Mouse (Mus musculus): ENCODE data around the gene Dlg4. TPM values are rescaled to one million over a fixed set of nuclear protein-coding genes. Genes with fewer than 3 reads are reported as not detected.
"Not testable (repeated sequence)": the region's sequence is repeated elsewhere in the genome, so short reads cannot be mapped to it uniquely, and the experiment has no call there.

The Dlg4 gene
- polyA plus RNA-seq, 1 experiment from 2014 or later: 4.7 TPM

DNA sequence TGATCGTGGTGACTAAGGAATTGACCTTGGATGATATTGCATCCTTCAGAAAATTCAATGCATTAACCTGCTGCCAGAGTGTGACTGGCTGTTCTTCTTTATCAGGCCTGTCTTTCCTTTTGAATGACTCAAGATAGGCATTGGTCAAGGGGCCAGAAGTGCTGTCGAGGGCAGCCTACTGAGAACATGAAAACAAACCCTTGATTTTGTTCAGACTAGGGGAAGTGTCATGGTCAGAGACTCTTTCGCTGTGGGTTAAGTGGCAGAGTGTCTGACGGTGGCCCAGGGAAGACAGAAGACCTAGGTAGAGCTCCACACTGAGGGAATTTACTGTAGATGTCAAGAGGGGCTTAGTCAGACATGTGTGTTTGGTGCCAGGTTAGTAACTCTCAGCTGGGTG lies 50.0 kb downstream of the Dlg4 start:
- Histone ChIP-seq H3K36me3 (ENCODE audit: control insufficient read depth, insufficient read depth) (no peaks in the 10 kb centered on the region), H3K4me3 (ENCODE audit: low read length) (no peak overlapping the region), H3K4me2 (ENCODE audit: low read depth, low read length) (no peak overlapping the region), H3K4me1 (ENCODE audit: control insufficient read depth, insufficient read depth, low read length) (no peaks in the 10 kb centered on the region), H3K27ac (ENCODE audit: low read length) (no peak overlapping the region), H3K27me3 (ENCODE audit: control insufficient read depth, insufficient read depth, low read length) (no peaks in the 10 kb centered on the region), H3K9ac (ENCODE audit: low read length) (no peak overlapping the region), H3K9me3 (replicated peaks; ENCODE audit: control insufficient read depth, low read length) (no peaks in the 10 kb centered on the region; the same call in 1 of the 2 replicates)
- no peak for ATAC-seq (replicated peaks; ENCODE audit: extremely low read depth, insufficient read depth, low FRiP score)
- 40% methylated on average over 4 of the region's 4 CpGs for WGBS

DNA sequence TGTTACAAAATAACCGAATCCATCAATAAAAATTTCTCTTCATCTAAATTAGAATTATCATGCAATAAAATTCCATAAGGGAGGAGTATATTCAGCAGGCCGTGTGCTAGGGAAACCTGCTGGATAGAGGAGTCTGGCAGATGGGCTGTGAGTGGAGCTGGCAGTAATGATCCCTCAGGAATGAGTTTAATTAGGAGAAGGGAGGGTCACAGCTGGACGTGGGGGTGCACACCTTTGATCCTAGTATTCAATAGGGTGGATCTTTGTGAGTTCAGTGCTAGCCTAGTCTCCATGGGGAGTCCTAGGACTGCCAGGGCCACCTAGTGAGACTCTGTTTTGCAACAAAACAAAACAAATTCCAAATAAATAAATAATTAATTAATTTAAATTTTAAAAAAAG lies 51.5 kb downstream of the Dlg4 start:
- Histone ChIP-seq H3K4me1 (ENCODE audit: control insufficient read depth, insufficient read depth, low read length) (no peaks in the 10 kb centered on the region), H3K4me3 (ENCODE audit: low read length) (no peak overlapping the region), H3K9ac (ENCODE audit: low read length) (no peak overlapping the region), H3K36me3 (ENCODE audit: control insufficient read depth, insufficient read depth) (no peaks in the 10 kb centered on the region), H3K9me3 (replicated peaks; ENCODE audit: control insufficient read depth, low read length) (no peaks in the 10 kb centered on the region; the same call in 1 of the 2 replicates), H3K27me3 (ENCODE audit: control insufficient read depth, insufficient read depth, low read length) (no peaks in the 10 kb centered on the region), H3K4me2 (ENCODE audit: low read depth, low read length) (no peak overlapping the region), H3K27ac (ENCODE audit: low read length) (no peak overlapping the region)
- no peak for ATAC-seq (replicated peaks; ENCODE audit: extremely low read depth, insufficient read depth, low FRiP score)
- WGBS: 65% methylated on average over 3 of the region's 3 CpGs

DNA sequence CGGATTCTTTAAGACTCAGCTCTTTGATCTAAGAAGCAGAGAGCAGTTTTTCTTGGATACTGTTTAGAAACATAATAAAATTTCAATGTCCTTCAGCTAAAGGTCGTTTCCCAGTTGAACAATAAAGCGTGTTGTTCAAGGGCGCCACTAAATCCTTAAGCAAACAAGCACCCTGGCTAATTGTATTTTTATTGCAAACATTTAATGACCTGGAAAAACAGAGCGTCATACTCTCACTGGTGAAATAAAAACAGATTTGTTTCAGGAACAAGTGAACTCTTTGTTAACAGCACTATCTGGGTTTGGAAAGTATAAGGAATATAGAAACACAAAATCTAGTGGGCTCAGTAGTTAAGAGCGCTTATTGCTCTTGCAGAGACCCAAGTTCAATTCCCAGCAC lies 53.3 kb downstream of the Dlg4 start:
- H3K9me3 ChIP-seq (replicated peaks; ENCODE audit: control insufficient read depth, low read length): no peaks in the 10 kb centered on the region
- WGBS: 66% methylated on average over 6 of the region's 6 CpGs
- no peaks in the 10 kb centered on the region for H3K4me1 ChIP-seq (ENCODE audit: control insufficient read depth, insufficient read depth, low read length)
- ATAC-seq (replicated peaks; ENCODE audit: extremely low read depth, insufficient read depth, low FRiP score): no peak
- no peak overlapping the region for H3K4me2 ChIP-seq (ENCODE audit: low read depth, low read length)
- H3K4me3 ChIP-seq (ENCODE audit: low read length): no peak overlapping the region
- H3K27me3 ChIP-seq (ENCODE audit: control insufficient read depth, insufficient read depth, low read length): no peaks in the 10 kb centered on the region
- H3K9ac ChIP-seq (ENCODE audit: low read length): no peak overlapping the region
- H3K27ac ChIP-seq (ENCODE audit: low read length): no peak overlapping the region
- no peaks in the 10 kb centered on the region for H3K36me3 ChIP-seq (ENCODE audit: control insufficient read depth, insufficient read depth)

DNA sequence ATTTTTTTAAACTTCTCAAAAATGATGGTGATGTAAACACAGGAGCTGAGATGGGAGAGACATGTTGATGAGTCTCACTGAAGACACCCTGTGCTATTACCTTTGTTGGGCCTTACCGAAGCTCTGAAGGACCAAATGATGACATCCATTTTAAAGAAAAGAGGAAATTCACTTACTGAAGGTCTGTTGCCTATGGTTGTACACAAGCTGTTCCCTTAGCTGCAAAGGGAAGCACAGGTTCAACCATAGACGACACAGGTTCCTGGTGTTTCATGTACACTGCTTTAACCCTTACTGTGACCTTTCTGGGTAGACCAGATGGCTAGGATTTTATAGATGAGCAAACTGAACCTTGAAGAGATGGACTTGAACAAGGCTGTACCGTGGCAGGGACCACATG lies 53.9 kb downstream of the Dlg4 start:
- H3K36me3 ChIP-seq (ENCODE audit: control insufficient read depth, insufficient read depth); H3K9me3 ChIP-seq (replicated peaks; ENCODE audit: control insufficient read depth, low read length); H3K4me3 ChIP-seq (ENCODE audit: low read length); H3K4me1 ChIP-seq (ENCODE audit: control insufficient read depth, insufficient read depth, low read length); H3K9ac ChIP-seq (ENCODE audit: low read length); H3K27ac ChIP-seq (ENCODE audit: low read length); H3K27me3 ChIP-seq (ENCODE audit: control insufficient read depth, insufficient read depth, low read length); ATAC-seq (replicated peaks; ENCODE audit: extremely low read depth, insufficient read depth, low FRiP score); H3K4me2 ChIP-seq (ENCODE audit: low read depth, low read length): not testable (repeated sequence)
- 74% methylated on average over 3 of the region's 3 CpGs for WGBS

DNA sequence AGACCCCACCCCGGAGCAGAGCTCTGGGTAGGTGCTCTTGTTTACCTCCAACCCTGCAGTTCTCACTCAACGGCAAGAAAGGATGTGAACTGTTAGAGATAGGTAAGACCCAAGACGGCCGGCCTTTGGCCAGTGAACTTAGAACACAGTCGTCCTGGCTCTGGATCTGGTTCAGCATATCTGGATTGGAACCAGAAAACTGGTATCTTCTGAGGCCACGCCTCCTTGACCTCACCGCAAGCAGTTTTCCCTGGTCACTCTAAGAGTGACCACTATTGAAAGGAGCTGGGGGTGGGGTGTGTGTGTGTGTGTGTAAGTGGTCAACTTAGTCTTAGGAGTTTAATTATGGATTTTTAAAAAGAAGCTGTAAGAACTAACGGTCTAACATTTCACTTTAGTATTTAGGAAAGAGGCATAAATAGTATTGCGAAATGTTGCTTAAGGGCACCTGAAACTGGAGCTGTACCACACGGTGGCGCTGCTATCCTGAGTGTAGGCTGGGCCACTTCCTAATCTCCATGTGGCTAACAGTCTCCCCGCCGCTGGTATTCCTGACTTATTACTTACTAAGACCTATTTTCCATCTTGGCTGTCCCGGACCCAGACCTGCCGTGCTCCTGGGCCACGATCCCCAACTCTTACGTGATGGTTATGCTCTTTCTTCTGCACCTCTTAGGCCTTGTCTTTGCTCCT lies 57.8 kb downstream of the Dlg4 start:
- Histone ChIP-seq H3K4me3 (ENCODE audit: low read length) (no peak overlapping the region), H3K27ac (ENCODE audit: low read length) (no peak overlapping the region), H3K9ac (ENCODE audit: low read length) (no peak overlapping the region), H3K9me3 (replicated peaks; ENCODE audit: control insufficient read depth, low read length) (no peaks in the 10 kb centered on the region), H3K36me3 (ENCODE audit: control insufficient read depth, insufficient read depth) (no peaks in the 10 kb centered on the region), H3K4me2 (ENCODE audit: low read depth, low read length) (no peak overlapping the region), H3K27me3 (ENCODE audit: control insufficient read depth, insufficient read depth, low read length) (no peaks in the 10 kb centered on the region), H3K4me1 (ENCODE audit: control insufficient read depth, insufficient read depth, low read length) (no peaks in the 10 kb centered on the region)
- WGBS: 34% methylated on average over 17 of the region's 17 CpGs
- ATAC-seq (replicated peaks; ENCODE audit: extremely low read depth, insufficient read depth, low FRiP score): no peak

DNA sequence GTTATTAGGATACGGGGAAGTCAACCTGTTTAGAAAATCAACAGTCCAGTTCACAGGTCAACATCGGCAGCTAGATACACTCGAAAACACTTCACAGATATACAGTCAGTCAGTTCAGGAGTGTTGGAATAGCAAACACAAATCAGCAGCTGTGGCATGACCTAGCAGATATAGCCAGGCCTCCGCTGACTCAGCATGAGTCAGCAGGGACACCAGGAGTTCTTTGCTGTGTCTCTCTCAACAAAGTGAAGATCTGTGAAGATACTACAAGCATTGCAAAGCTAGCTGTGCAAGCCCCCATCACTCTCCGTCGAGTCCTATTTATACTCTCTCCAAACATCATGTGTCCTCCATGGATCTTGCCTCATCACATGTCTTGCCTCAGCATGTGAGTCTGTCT lies 58.8 kb downstream of the Dlg4 start:
- no peak overlapping the region for H3K4me3 ChIP-seq (ENCODE audit: low read length)
- no peak overlapping the region for H3K9ac ChIP-seq (ENCODE audit: low read length)
- no peak overlapping the region for H3K4me2 ChIP-seq (ENCODE audit: low read depth, low read length)
- H3K4me1 ChIP-seq (ENCODE audit: control insufficient read depth, insufficient read depth, low read length): no peaks in the 10 kb centered on the region
- no peaks in the 10 kb centered on the region for H3K36me3 ChIP-seq (ENCODE audit: control insufficient read depth, insufficient read depth)
- ATAC-seq (replicated peaks; ENCODE audit: extremely low read depth, insufficient read depth, low FRiP score): no peak
- WGBS: 69% methylated on average over 6 of the region's 6 CpGs
- no peaks in the 10 kb centered on the region for H3K27me3 ChIP-seq (ENCODE audit: control insufficient read depth, insufficient read depth, low read length)
- no peak overlapping the region for H3K27ac ChIP-seq (ENCODE audit: low read length)
- H3K9me3 ChIP-seq (replicated peaks; ENCODE audit: control insufficient read depth, low read length): no peaks in the 10 kb centered on the region

DNA sequence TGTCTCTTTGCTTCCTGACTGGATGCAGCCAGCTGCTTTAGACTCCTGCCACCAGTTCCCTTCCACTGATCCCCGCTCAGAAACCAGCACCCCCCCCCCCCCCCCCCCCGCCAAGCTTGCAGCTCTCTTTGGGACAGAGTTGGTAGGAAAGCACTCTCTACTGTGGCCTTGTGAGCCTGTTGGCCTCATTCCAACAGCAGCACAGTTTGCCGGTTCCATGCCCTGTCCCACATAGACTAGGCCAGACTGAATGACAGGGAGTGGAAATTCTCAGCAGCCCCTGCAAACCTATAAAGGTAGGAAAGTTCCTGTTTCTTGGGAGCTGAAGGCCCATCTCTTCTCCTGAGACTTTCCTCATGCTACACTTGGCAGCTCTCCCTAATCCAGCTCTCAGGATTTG lies 60.7 kb downstream of the Dlg4 start:
- Histone ChIP-seq H3K27ac (ENCODE audit: low read length) (no peak overlapping the region), H3K9me3 (replicated peaks; ENCODE audit: control insufficient read depth, low read length) (no peaks in the 10 kb centered on the region), H3K9ac (ENCODE audit: low read length) (no peak overlapping the region), H3K27me3 (ENCODE audit: control insufficient read depth, insufficient read depth, low read length) (no peaks in the 10 kb centered on the region), H3K4me3 (ENCODE audit: low read length) (no peak overlapping the region), H3K4me1 (ENCODE audit: control insufficient read depth, insufficient read depth, low read length) (no peaks in the 10 kb centered on the region), H3K4me2 (ENCODE audit: low read depth, low read length) (no peak overlapping the region), H3K36me3 (ENCODE audit: control insufficient read depth, insufficient read depth) (no peaks in the 10 kb centered on the region)
- no peak for ATAC-seq (replicated peaks; ENCODE audit: extremely low read depth, insufficient read depth, low FRiP score)
- 41% methylated on average over 2 of the region's 3 CpGs for WGBS

DNA sequence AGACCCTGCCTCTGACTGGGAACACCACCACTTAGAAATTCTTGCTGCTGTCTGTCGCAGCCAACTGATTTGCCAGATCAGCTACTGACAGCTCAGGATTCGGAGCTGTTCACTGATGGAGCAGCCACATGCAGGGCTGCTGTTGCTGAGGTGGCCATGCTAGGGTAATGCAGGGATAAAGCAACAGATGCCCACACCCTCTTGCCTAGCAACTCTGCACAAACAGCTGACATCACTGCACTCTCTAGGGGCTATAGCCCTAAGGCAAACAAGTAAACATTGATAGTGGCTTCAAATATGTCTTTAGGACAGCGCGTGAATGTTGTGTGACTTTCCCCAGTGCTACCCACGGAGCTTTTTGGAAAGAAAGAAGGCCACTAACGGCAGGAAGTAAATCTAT lies 62.4 kb downstream of the Dlg4 start:
- Histone ChIP-seq H3K27me3 (ENCODE audit: control insufficient read depth, insufficient read depth, low read length) (no peaks in the 10 kb centered on the region), H3K4me3 (ENCODE audit: low read length) (no peak overlapping the region), H3K9ac (ENCODE audit: low read length) (no peak overlapping the region), H3K27ac (ENCODE audit: low read length) (no peak overlapping the region), H3K4me1 (ENCODE audit: control insufficient read depth, insufficient read depth, low read length) (no peaks in the 10 kb centered on the region), H3K36me3 (ENCODE audit: control insufficient read depth, insufficient read depth) (no peaks in the 10 kb centered on the region), H3K4me2 (ENCODE audit: low read depth, low read length) (no peak overlapping the region), H3K9me3 (replicated peaks; ENCODE audit: control insufficient read depth, low read length) (no peaks in the 10 kb centered on the region)
- ATAC-seq (replicated peaks; ENCODE audit: extremely low read depth, insufficient read depth, low FRiP score): no peak
- 58% methylated on average over 6 of the region's 6 CpGs for WGBS

DNA sequence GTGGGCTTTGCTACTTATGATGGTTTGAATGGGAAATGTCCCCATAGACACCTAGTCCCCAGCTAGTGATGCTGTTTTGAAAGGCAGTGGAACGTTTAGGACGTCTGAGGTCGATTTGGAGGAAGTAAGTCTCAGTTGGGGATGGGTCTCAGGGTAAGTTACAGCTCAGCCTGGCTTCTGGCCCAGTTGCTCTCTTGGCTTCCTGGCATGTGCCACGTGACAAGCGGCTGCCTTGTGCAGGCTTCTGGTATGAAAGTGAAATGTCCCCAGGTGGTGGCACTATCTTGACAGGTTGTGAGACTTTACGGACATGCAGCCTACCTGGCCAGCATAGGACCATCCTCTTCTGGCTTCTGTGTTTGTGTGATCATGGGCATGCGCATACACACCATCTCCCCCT lies 63.2 kb downstream of the Dlg4 start:
- no peak overlapping the region for H3K4me3 ChIP-seq (ENCODE audit: low read length)
- no peaks in the 10 kb centered on the region for H3K27me3 ChIP-seq (ENCODE audit: control insufficient read depth, insufficient read depth, low read length)
- WGBS: 45% methylated on average over 7 of the region's 7 CpGs
- no peak for ATAC-seq (replicated peaks; ENCODE audit: extremely low read depth, insufficient read depth, low FRiP score)
- no peaks in the 10 kb centered on the region for H3K9me3 ChIP-seq (replicated peaks; ENCODE audit: control insufficient read depth, low read length)
- no peak overlapping the region for H3K27ac ChIP-seq (ENCODE audit: low read length)
- no peak overlapping the region for H3K9ac ChIP-seq (ENCODE audit: low read length)
- no peak overlapping the region for H3K4me2 ChIP-seq (ENCODE audit: low read depth, low read length)
- H3K36me3 ChIP-seq (ENCODE audit: control insufficient read depth, insufficient read depth): no peaks in the 10 kb centered on the region
- H3K4me1 ChIP-seq (ENCODE audit: control insufficient read depth, insufficient read depth, low read length): no peaks in the 10 kb centered on the region
